Mouse (Mus musculus): ENCODE measurements around the gene Hivep2. TPM values are rescaled to one million over a fixed set of nuclear protein-coding genes. Genes with fewer than 3 reads are reported as not detected.

Hivep2 gene
- polyA plus RNA-seq, 1 experiment from 2014 or later: 4.6 TPM

DNA sequence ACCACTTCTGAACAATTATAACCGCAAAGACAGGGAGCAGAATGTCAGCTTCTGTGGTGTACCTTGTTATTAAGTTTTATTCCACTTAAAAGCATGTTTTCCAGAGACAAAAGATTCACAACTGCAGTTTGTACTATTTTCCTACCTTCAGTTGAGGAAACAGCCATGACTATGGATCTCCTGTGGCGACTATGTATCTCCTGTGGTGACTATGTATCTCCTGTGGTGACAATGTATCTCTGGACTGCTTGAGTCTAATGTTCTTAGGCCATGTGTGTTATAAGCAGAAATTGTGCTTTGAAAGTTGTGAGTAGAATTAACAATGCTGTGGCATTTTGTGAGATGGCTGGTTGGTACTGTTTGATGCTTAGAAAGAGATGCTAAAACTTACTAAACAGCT, 51.5 kb downstream of the Hivep2 start:
- Histone ChIP-seq H3K27me3 (ENCODE audit: insufficient read depth, low read length) (no peaks in the 10 kb centered on the region), H3K27ac (ENCODE audit: low read length) (peak overlapping the region; percentile 75), H3K9ac (replicated peaks; ENCODE audit: low read length) (no peak overlapping the region), H3K4me2 (replicated peaks; ENCODE audit: low read depth, low read length) (no peak overlapping the region), H3K36me3 (ENCODE audit: insufficient read depth, low read length) (no peaks in the 10 kb centered on the region), H3K4me1 (ENCODE audit: insufficient read depth, low read length) (peaks cover 18% of the 10 kb centered on the region), H3K9me3 (ENCODE audit: low read length) (no peaks in the 10 kb centered on the region), H3K4me3 (ENCODE audit: low read length) (no peak overlapping the region)
- 69% methylated on average over 2 of the region's 2 CpGs for WGBS
- ATAC-seq (ENCODE audit: low FRiP score, low TSS enrichment): no peak

DNA sequence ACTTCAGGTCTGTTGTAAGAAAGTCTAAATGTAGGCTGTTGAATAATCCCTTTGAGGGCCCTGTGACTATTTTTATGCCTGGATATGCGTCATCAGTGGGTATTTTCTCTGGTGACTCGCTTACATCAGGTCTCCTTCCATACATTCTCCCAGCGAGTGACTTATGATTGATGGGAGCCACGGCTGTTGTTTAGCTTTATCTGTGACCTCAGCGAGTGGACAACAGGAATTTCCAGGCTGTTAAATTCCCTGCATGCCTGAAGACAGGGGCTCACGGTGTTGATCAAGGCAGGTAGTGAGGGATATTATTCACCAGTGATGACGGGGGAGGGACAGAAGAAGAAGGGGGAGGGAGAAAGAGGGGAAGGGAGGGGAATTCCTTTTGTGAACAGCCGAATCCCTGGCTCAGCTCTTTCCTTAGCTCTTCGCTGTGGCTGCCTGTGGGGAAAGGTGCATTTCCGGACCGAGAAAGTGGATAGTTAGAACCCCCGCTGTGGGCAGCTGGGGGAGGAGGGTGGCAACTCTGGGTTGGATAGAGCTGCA, 52.0 kb downstream of the Hivep2 start:
- Histone ChIP-seq H3K9me3 (ENCODE audit: low read length) (no peaks in the 10 kb centered on the region), H3K27me3 (ENCODE audit: insufficient read depth, low read length) (no peaks in the 10 kb centered on the region), H3K4me2 (replicated peaks; ENCODE audit: low read depth, low read length) (peak overlapping the region; percentile 55), H3K27ac (ENCODE audit: low read length) (peak overlapping the region; percentile 75), H3K4me1 (ENCODE audit: insufficient read depth, low read length) (peaks cover 18% of the 10 kb centered on the region), H3K9ac (replicated peaks; ENCODE audit: low read length) (peak overlapping the region; percentile 58), H3K4me3 (ENCODE audit: low read length) (peak overlapping the region; percentile 30), H3K36me3 (ENCODE audit: insufficient read depth, low read length) (no peaks in the 10 kb centered on the region)
- whole genome bisulfite sequencing: under 1% methylated on average over 12 of the region's 12 CpGs
- ATAC-seq (ENCODE audit: low FRiP score, low TSS enrichment): peak; percentile 89

- H3K9ac ChIP-seq (replicated peaks; ENCODE audit: low read length): no peak overlapping the region
- no peak overlapping the region for H3K27ac ChIP-seq (ENCODE audit: low read length)
- 31% methylated on average over 7 of the region's 7 CpGs for WGBS
- H3K36me3 ChIP-seq (ENCODE audit: insufficient read depth, low read length): no peaks in the 10 kb centered on the region
- peak overlapping the region; percentile 55 for H3K4me2 ChIP-seq (replicated peaks; ENCODE audit: low read depth, low read length)
- no peaks in the 10 kb centered on the region for H3K9me3 ChIP-seq (ENCODE audit: low read length)
- peaks cover 18% of the 10 kb centered on the region for H3K4me1 ChIP-seq (ENCODE audit: insufficient read depth, low read length)
- no peaks in the 10 kb centered on the region for H3K27me3 ChIP-seq (ENCODE audit: insufficient read depth, low read length)
- H3K4me3 ChIP-seq (ENCODE audit: low read length): no peak overlapping the region
- ATAC-seq (ENCODE audit: low FRiP score, low TSS enrichment): no peak
Measured at GRCm38 (mm10) chr10:14018672-14019071, 52.8 kb downstream of the Hivep2 start.

GRCm38 (mm10) chr10:14019198-14019597, 53.3 kb downstream of the Hivep2 start:
- no peak overlapping the region for H3K9ac ChIP-seq (replicated peaks; ENCODE audit: low read length)
- 60% methylated on average over 3 of the region's 3 CpGs for WGBS
- H3K27me3 ChIP-seq (ENCODE audit: insufficient read depth, low read length): no peaks in the 10 kb centered on the region
- no peaks in the 10 kb centered on the region for H3K36me3 ChIP-seq (ENCODE audit: insufficient read depth, low read length)
- H3K27ac ChIP-seq (ENCODE audit: low read length): no peak overlapping the region
- H3K4me1 ChIP-seq (ENCODE audit: insufficient read depth, low read length): peaks cover 18% of the 10 kb centered on the region
- no peak overlapping the region for H3K4me3 ChIP-seq (ENCODE audit: low read length)
- ATAC-seq (ENCODE audit: low FRiP score, low TSS enrichment): no peak
- no peaks in the 10 kb centered on the region for H3K9me3 ChIP-seq (ENCODE audit: low read length)
- H3K4me2 ChIP-seq (replicated peaks; ENCODE audit: low read depth, low read length): no peak overlapping the region

DNA sequence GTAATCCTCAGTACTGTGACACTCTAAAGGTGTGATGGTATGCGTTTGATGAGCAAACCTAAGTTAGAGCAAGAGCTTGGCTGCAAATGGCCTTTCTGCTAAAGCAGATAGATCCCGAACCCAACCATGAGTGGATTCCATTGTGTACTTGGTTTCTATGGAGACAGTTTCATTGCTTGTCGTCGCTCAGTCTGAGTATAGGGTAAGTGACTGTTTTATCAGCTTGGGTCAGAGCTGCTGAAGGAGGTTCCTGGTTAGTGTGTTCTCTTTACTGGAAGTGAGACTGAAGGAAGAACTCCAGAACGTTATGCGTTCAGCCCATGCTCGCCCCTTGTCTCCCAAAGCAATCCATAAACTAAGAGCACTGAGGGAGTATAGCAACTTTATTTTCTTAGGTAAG, 54.4 kb downstream of the Hivep2 start:
- ATAC-seq (ENCODE audit: low FRiP score, low TSS enrichment): no peak
- WGBS: 65% methylated on average over 7 of the region's 7 CpGs
- H3K36me3 ChIP-seq (ENCODE audit: insufficient read depth, low read length): no peaks in the 10 kb centered on the region
- no peak overlapping the region for H3K4me2 ChIP-seq (replicated peaks; ENCODE audit: low read depth, low read length)
- H3K27ac ChIP-seq (ENCODE audit: low read length): no peak overlapping the region
- H3K4me3 ChIP-seq (ENCODE audit: low read length): no peak overlapping the region
- H3K9me3 ChIP-seq (ENCODE audit: low read length): no peaks in the 10 kb centered on the region
- H3K4me1 ChIP-seq (ENCODE audit: insufficient read depth, low read length): peaks cover 18% of the 10 kb centered on the region
- H3K9ac ChIP-seq (replicated peaks; ENCODE audit: low read length): no peak overlapping the region
- no peaks in the 10 kb centered on the region for H3K27me3 ChIP-seq (ENCODE audit: insufficient read depth, low read length)

- no peaks in the 10 kb centered on the region for H3K27me3 ChIP-seq (ENCODE audit: insufficient read depth, low read length)
Measured at GRCm38 (mm10) chr10:14024971-14025370, 59.1 kb downstream of the Hivep2 start.

DNA sequence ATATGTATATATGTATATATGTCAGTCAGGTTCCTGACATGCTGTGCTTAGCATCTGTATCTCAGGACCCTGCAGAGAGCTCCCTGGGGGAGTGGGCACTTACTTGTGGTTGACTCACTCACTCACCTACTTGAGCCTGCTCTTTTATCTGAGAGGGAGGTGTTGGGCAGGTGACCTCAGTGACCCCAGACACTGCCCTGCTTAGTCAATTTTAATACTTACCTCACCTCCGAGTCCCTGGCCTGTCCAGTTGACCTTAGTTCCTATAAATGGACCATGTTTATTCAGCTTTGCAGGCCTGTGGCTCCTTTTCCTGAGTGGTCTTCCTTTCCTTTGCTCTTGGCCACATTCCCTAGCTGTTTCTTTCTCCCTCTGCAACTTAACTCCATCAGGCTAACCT, 61.9 kb downstream of the Hivep2 start:
- Histone ChIP-seq H3K9ac (replicated peaks; ENCODE audit: low read length) (no peak overlapping the region), H3K4me2 (replicated peaks; ENCODE audit: low read depth, low read length) (no peak overlapping the region), H3K27me3 (ENCODE audit: insufficient read depth, low read length) (no peaks in the 10 kb centered on the region), H3K9me3 (ENCODE audit: low read length) (no peaks in the 10 kb centered on the region), H3K4me3 (ENCODE audit: low read length) (no peak overlapping the region), H3K27ac (ENCODE audit: low read length) (no peak overlapping the region), H3K4me1 (ENCODE audit: insufficient read depth, low read length) (peaks cover 3% of the 10 kb centered on the region), H3K36me3 (ENCODE audit: insufficient read depth, low read length) (no peaks in the 10 kb centered on the region)
- no peak for ATAC-seq (ENCODE audit: low FRiP score, low TSS enrichment)
- 24% methylated on average over 1 of the region's 1 CpGs for WGBS

More at GRCm38 (mm10) chr10:14024971-14025370, 59.1 kb downstream of the Hivep2 start:
- Histone ChIP-seq H3K9me3 (ENCODE audit: low read length) (no peaks in the 10 kb centered on the region), H3K4me1 (ENCODE audit: insufficient read depth, low read length) (no peaks in the 10 kb centered on the region), H3K27ac (ENCODE audit: low read length) (no peak overlapping the region), H3K4me2 (replicated peaks; ENCODE audit: low read depth, low read length) (no peak overlapping the region), H3K36me3 (ENCODE audit: insufficient read depth, low read length) (no peaks in the 10 kb centered on the region), H3K4me3 (ENCODE audit: low read length) (no peak overlapping the region), H3K9ac (replicated peaks; ENCODE audit: low read length) (no peak overlapping the region)
- no peak for ATAC-seq (ENCODE audit: low FRiP score, low TSS enrichment)
- WGBS: 79% methylated on average over 7 of the region's 7 CpGs

- Histone ChIP-seq H3K27ac (ENCODE audit: low read length) (no peak overlapping the region), H3K9me3 (ENCODE audit: low read length) (no peaks in the 10 kb centered on the region), H3K4me3 (ENCODE audit: low read length) (no peak overlapping the region), H3K4me1 (ENCODE audit: insufficient read depth, low read length) (peaks cover 3% of the 10 kb centered on the region), H3K9ac (replicated peaks; ENCODE audit: low read length) (no peak overlapping the region), H3K36me3 (ENCODE audit: insufficient read depth, low read length) (no peaks in the 10 kb centered on the region), H3K27me3 (ENCODE audit: insufficient read depth, low read length) (no peaks in the 10 kb centered on the region), H3K4me2 (replicated peaks; ENCODE audit: low read depth, low read length) (no peak overlapping the region)
- ATAC-seq (ENCODE audit: low FRiP score, low TSS enrichment): no peak
- WGBS: 79% methylated on average over 7 of the region's 7 CpGs
Measured at GRCm38 (mm10) chr10:14028956-14029355, 63.1 kb downstream of the Hivep2 start.

DNA sequence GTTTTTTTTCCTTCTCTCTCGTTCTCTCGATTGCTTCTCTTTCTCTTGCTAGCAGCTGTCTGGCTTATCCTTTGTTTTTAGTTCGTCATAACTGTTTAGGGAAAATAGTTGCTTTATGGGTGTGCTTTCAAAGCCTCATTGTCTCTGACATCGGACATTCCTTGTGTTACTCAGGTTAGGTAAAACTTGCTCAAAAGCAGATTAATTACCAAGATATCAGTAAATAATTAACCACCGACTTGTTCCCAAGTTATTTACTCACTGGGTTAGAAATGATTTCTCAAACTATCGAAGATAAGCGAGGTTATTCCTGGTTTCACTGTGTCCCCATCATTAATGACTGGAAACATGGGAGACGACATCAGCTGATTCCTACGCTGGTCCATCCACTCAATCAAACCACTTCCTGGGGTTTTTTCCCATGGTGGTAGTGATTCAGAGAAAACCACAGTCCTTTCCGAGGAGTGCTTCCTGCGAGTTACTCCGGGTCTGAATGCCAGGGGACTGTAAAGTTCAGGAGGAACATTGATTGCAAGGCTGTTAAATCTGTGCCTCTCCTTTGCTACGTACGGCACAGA, 64.7 kb downstream of the Hivep2 start:
- H3K9ac ChIP-seq (replicated peaks; ENCODE audit: low read length): no peak overlapping the region
- 70% methylated on average over 14 of the region's 14 CpGs for WGBS
- no peak overlapping the region for H3K27ac ChIP-seq (ENCODE audit: low read length)

DNA sequence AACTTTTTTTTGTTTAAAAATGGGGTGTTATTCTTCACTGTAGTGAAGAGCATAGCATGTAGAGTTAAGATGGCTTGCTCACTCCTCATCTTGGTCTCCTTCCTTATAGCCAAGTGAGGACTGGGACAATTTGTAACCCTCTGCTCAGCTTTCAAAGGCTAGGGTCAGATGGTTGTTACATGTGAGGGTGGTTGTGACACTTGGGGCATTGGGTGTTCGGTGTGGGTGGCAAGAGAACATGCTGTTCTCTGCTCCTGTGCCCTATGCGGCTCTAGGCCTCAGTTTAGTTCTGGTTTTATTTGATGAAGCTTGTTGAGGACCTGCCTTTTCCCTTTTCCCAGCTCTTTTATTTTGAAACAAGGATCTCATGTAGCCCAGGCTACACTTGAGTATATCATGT, 66.7 kb downstream of the Hivep2 start:
- WGBS: 86% methylated on average over 2 of the region's 2 CpGs
- Histone ChIP-seq H3K27ac (ENCODE audit: low read length) (no peak overlapping the region), H3K9me3 (ENCODE audit: low read length) (no peaks in the 10 kb centered on the region), H3K4me3 (ENCODE audit: low read length) (no peak overlapping the region), H3K4me1 (ENCODE audit: insufficient read depth, low read length) (peaks cover 7% of the 10 kb centered on the region), H3K4me2 (replicated peaks; ENCODE audit: low read depth, low read length) (no peak overlapping the region), H3K27me3 (ENCODE audit: insufficient read depth, low read length) (no peaks in the 10 kb centered on the region), H3K9ac (replicated peaks; ENCODE audit: low read length) (no peak overlapping the region), H3K36me3 (ENCODE audit: insufficient read depth, low read length) (no peaks in the 10 kb centered on the region)
- ATAC-seq (ENCODE audit: low FRiP score, low TSS enrichment): no peak

More for the DNA sequence above, 64.7 kb downstream of the Hivep2 start:
- Histone ChIP-seq H3K4me3 (ENCODE audit: low read length) (no peak overlapping the region), H3K4me2 (replicated peaks; ENCODE audit: low read depth, low read length) (peak overlapping the region; percentile 19; the same call in 1 of the 2 replicates), H3K27me3 (ENCODE audit: insufficient read depth, low read length) (no peaks in the 10 kb centered on the region), H3K36me3 (ENCODE audit: insufficient read depth, low read length) (no peaks in the 10 kb centered on the region), H3K4me1 (ENCODE audit: insufficient read depth, low read length) (peaks cover 7% of the 10 kb centered on the region), H3K9me3 (ENCODE audit: low read length) (no peaks in the 10 kb centered on the region)
- no peak for ATAC-seq (ENCODE audit: low FRiP score, low TSS enrichment)
